Mouse (Mus musculus): ENCODE measurements around the gene Sh3bgrl3. TPM values are rescaled to one million over a fixed set of nuclear protein-coding genes. Genes with fewer than 3 reads are reported as not detected.

The Sh3bgrl3 gene
- polyA plus RNA-seq, 1 experiment = 2.5 TPM

GRCm38 (mm10) chr4:134117012-134117411, 11.6 kb downstream of the Sh3bgrl3 start:
- TF ChIP-seq GATA1 (IDR thresholded peaks at IDR 0.05; ENCODE audit: low read length) (no peak), TAL1 (IDR thresholded peaks at IDR 0.05; ENCODE audit: low read length) (no peak)
- Histone ChIP-seq H3K36me3 (ENCODE audit: control insufficient read depth) (no peaks in the 10 kb centered on the region), H3K4me3 (replicated peaks) (no peak overlapping the region), H3K27me3 (ENCODE audit: control insufficient read depth) (no peaks in the 10 kb centered on the region), H3K9me3 (ENCODE audit: control insufficient read depth, low read length) (no peaks in the 10 kb centered on the region), H3K4me1 (ENCODE audit: control insufficient read depth) (peaks cover 2% of the 10 kb centered on the region; the same call in 1 of the 2 replicates)

GRCm38 (mm10) chr4:134116501-134116900, 12.1 kb downstream of the Sh3bgrl3 start:
- no peaks in the 10 kb centered on the region for H3K9me3 ChIP-seq (ENCODE audit: control insufficient read depth, low read length)
- H3K4me3 ChIP-seq (replicated peaks) = no peak overlapping the region
- peaks cover 6% of the 10 kb centered on the region; the same call in 1 of the 2 replicates for H3K4me1 ChIP-seq (ENCODE audit: control insufficient read depth)
- H3K36me3 ChIP-seq (ENCODE audit: control insufficient read depth) = no peaks in the 10 kb centered on the region
- TF ChIP-seq GATA1 (IDR thresholded peaks at IDR 0.05; ENCODE audit: low read length) (no peak), TAL1 (IDR thresholded peaks at IDR 0.05; ENCODE audit: low read length) (no peak)
- H3K27me3 ChIP-seq (ENCODE audit: control insufficient read depth) = no peaks in the 10 kb centered on the region

GRCm38 (mm10) chr4:134115215-134116144, 13.1 kb downstream of the Sh3bgrl3 start:
- TF ChIP-seq TAL1 (IDR thresholded peaks at IDR 0.05; ENCODE audit: low read length) (no peak), GATA1 (IDR thresholded peaks at IDR 0.05; ENCODE audit: low read length) (no peak)
- Histone ChIP-seq H3K4me3 (replicated peaks) (no peak overlapping the region), H3K27me3 (ENCODE audit: control insufficient read depth) (no peaks in the 10 kb centered on the region), H3K4me1 (ENCODE audit: control insufficient read depth) (peaks cover 8% of the 10 kb centered on the region), H3K36me3 (ENCODE audit: control insufficient read depth) (no peaks in the 10 kb centered on the region), H3K9me3 (ENCODE audit: control insufficient read depth, low read length) (no peaks in the 10 kb centered on the region)

- no peaks in the 10 kb centered on the region for H3K27me3 ChIP-seq (ENCODE audit: control insufficient read depth)
- H3K9me3 ChIP-seq (ENCODE audit: control insufficient read depth, low read length) = no peaks in the 10 kb centered on the region
- no peaks in the 10 kb centered on the region for H3K36me3 ChIP-seq (ENCODE audit: control insufficient read depth)
- H3K4me3 ChIP-seq (replicated peaks) = no peak overlapping the region
- peaks cover 16% of the 10 kb centered on the region for H3K4me1 ChIP-seq (ENCODE audit: control insufficient read depth)
- TF ChIP-seq TAL1 (IDR thresholded peaks at IDR 0.05; ENCODE audit: low read length) = no peak
- no peak for TF ChIP-seq GATA1 (IDR thresholded peaks at IDR 0.05; ENCODE audit: low read length)
Measured at GRCm38 (mm10) chr4:134114038-134114437, 14.6 kb downstream of the Sh3bgrl3 start.

GRCm38 (mm10) chr4:134113356-134113994, 15.1 kb downstream of the Sh3bgrl3 start:
- no peaks in the 10 kb centered on the region for H3K36me3 ChIP-seq (ENCODE audit: control insufficient read depth)
- no peak overlapping the region for H3K4me3 ChIP-seq (replicated peaks)
- H3K4me1 ChIP-seq (ENCODE audit: control insufficient read depth) = peaks cover 16% of the 10 kb centered on the region
- H3K9me3 ChIP-seq (ENCODE audit: control insufficient read depth, low read length) = no peaks in the 10 kb centered on the region
- no peaks in the 10 kb centered on the region for H3K27me3 ChIP-seq (ENCODE audit: control insufficient read depth)
- no peak for TF ChIP-seq GATA1 (IDR thresholded peaks at IDR 0.05; ENCODE audit: low read length)
- no peak for TF ChIP-seq TAL1 (IDR thresholded peaks at IDR 0.05; ENCODE audit: low read length)

- TF ChIP-seq TAL1 (IDR thresholded peaks at IDR 0.05; ENCODE audit: low read length) (no peak), GATA1 (IDR thresholded peaks at IDR 0.05; ENCODE audit: low read length) (no peak)
- H3K4me1 ChIP-seq (ENCODE audit: control insufficient read depth) = peaks cover 24% of the 10 kb centered on the region
Measured at GRCm38 (mm10) chr4:134112403-134112802, 16.2 kb downstream of the Sh3bgrl3 start.

GRCm38 (mm10) chr4:134110653-134111052, 17.9 kb downstream of the Sh3bgrl3 start:
- Histone ChIP-seq H3K4me1 (ENCODE audit: control insufficient read depth) (peaks cover 41% of the 10 kb centered on the region), H3K9me3 (ENCODE audit: control insufficient read depth, low read length) (no peaks in the 10 kb centered on the region), H3K27me3 (ENCODE audit: control insufficient read depth) (no peaks in the 10 kb centered on the region), H3K36me3 (ENCODE audit: control insufficient read depth) (no peaks in the 10 kb centered on the region), H3K4me3 (replicated peaks) (no peak overlapping the region)
- TF ChIP-seq TAL1 (IDR thresholded peaks at IDR 0.05; ENCODE audit: low read length) (no peak), GATA1 (IDR thresholded peaks at IDR 0.05; ENCODE audit: low read length) (no peak)

More at GRCm38 (mm10) chr4:134112403-134112802, 16.2 kb downstream of the Sh3bgrl3 start:
- no peaks in the 10 kb centered on the region for H3K36me3 ChIP-seq (ENCODE audit: control insufficient read depth)
- no peaks in the 10 kb centered on the region for H3K27me3 ChIP-seq (ENCODE audit: control insufficient read depth)
- H3K4me3 ChIP-seq (replicated peaks) = no peak overlapping the region
- H3K9me3 ChIP-seq (ENCODE audit: control insufficient read depth, low read length) = no peaks in the 10 kb centered on the region

- H3K4me1 ChIP-seq (ENCODE audit: control insufficient read depth) = peaks cover 50% of the 10 kb centered on the region
- TF ChIP-seq GATA1 (IDR thresholded peaks at IDR 0.05; ENCODE audit: low read length) (no peak), TAL1 (IDR thresholded peaks at IDR 0.05; ENCODE audit: low read length) (no peak)
Measured at GRCm38 (mm10) chr4:134108196-134108595, 20.4 kb downstream of the Sh3bgrl3 start.

GRCm38 (mm10) chr4:134107730-134108129, 20.9 kb downstream of the Sh3bgrl3 start:
- Histone ChIP-seq H3K4me1 (ENCODE audit: control insufficient read depth) (peaks cover 54% of the 10 kb centered on the region), H3K36me3 (ENCODE audit: control insufficient read depth) (no peaks in the 10 kb centered on the region), H3K27me3 (ENCODE audit: control insufficient read depth) (no peaks in the 10 kb centered on the region), H3K9me3 (ENCODE audit: control insufficient read depth, low read length) (no peaks in the 10 kb centered on the region), H3K4me3 (replicated peaks) (no peak overlapping the region)
- no peak for TF ChIP-seq TAL1 (IDR thresholded peaks at IDR 0.05; ENCODE audit: low read length)
- no peak for TF ChIP-seq GATA1 (IDR thresholded peaks at IDR 0.05; ENCODE audit: low read length)

More at GRCm38 (mm10) chr4:134108196-134108595, 20.4 kb downstream of the Sh3bgrl3 start:
- Histone ChIP-seq H3K4me3 (replicated peaks) (no peak overlapping the region), H3K27me3 (ENCODE audit: control insufficient read depth) (no peaks in the 10 kb centered on the region), H3K36me3 (ENCODE audit: control insufficient read depth) (no peaks in the 10 kb centered on the region), H3K9me3 (ENCODE audit: control insufficient read depth, low read length) (no peaks in the 10 kb centered on the region)

Measured in erythroblast, embryonic 14.5 days (primary cell).